ENCODE assay signal across 41 mouse cellular contexts in the genomic region with DNA sequence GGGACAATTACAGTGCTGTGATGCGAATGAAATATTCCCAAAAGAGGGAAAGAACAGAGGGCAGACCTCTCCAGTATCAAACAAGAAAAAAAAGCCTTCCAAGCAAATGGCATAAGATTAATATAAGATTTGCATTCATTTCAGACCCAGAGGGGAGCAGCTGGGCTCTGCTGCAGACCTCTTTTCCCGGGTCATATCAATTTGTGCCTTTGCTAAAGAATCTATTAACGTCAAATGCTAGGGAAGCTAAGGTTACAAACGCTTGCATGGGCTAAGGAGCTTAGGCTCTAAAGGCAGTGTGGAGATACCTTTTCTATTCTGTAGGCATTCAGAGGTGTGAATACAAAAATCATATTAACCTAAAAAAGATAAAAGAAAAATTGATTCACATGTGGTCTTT. TPM values are rescaled to one million over a fixed set of nuclear protein-coding genes. Genes with fewer than 3 reads are reported as not detected.
"Had no signal": no experiment of that assay in that cellular context is flagged by ENCODE, and none has a peak within 500 bp of the region (broad histone marks: within the 10 kb centered on the region; RNA-seq: fewer than 3 reads in every experiment).

No protein-coding gene starts in this region.

- H3K9ac ChIP-seq: forebrain, postnatal 0 days; heart, embryonic 13.5 days; heart, embryonic 15.5 days; hindbrain, embryonic 15.5 days; kidney, embryonic 15.5 days; limb, embryonic 13.5 days; limb, embryonic 15.5 days had no signal

- H3K27me3 ChIP-seq: heart, embryonic 13.5 days; heart, embryonic 15.5 days; hindbrain, embryonic 15.5 days; kidney, embryonic 15.5 days; limb, embryonic 13.5 days; limb, embryonic 15.5 days had no signal

- H3K9me3 ChIP-seq: heart, embryonic 13.5 days; heart, embryonic 15.5 days; hindbrain, embryonic 15.5 days; kidney, embryonic 15.5 days; limb, embryonic 13.5 days; limb, embryonic 15.5 days had no signal

- H3K4me2 ChIP-seq: heart, embryonic 11.5 days; heart, embryonic 13.5 days; heart, embryonic 15.5 days; hindbrain, embryonic 15.5 days; kidney, embryonic 15.5 days; limb, embryonic 13.5 days; limb, embryonic 15.5 days had no signal

- H3K27ac ChIP-seq: heart, adult 2 months; heart, embryonic 13.5 days; heart, embryonic 15.5 days; hindbrain, embryonic 15.5 days; hindbrain, postnatal 0 days; kidney, embryonic 15.5 days; kidney, postnatal 0 days; limb, embryonic 13.5 days; limb, embryonic 15.5 days had no signal

- H3K4me3 ChIP-seq: heart, adult 2 months; heart, embryonic 13.5 days; heart, embryonic 15.5 days; hindbrain, embryonic 15.5 days; kidney, embryonic 15.5 days; limb, embryonic 13.5 days; limb, embryonic 15.5 days had no signal

- H3K36me3 ChIP-seq: heart, embryonic 13.5 days; heart, embryonic 15.5 days; hindbrain, embryonic 15.5 days; kidney, embryonic 15.5 days; limb, embryonic 13.5 days; limb, embryonic 15.5 days had no signal

- DNase-seq: forebrain, postnatal 0 days; gastrocnemius, postnatal 14 days; gastrocnemius, postnatal 36 days; heart, adult 11 months; heart, adult 2 months; heart, postnatal 14 days; heart, postnatal 36 days; kidney, adult 11 months; kidney, adult 2 months; kidney, adult 9 months; kidney, postnatal 14 days; kidney, postnatal 36 days; layer of hippocampus, adult 9-11 months; layer of hippocampus, postnatal 36 days; left cerebral cortex, postnatal 4 days had no signal

- ATAC-seq: forebrain, postnatal 0 days; hindbrain, postnatal 0 days; intestine, embryonic 16.5 days had no signal

- H3K4me1 ChIP-seq: heart, embryonic 13.5 days; heart, embryonic 15.5 days; hindbrain, embryonic 15.5 days; kidney, embryonic 15.5 days; limb, embryonic 13.5 days; limb, embryonic 15.5 days had no signal

RNA-seq across cellular contexts. Expression of a gene that starts 33.8 kb away (rescaled TPM):
- total RNA-seq: hematopoietic stem cell, adult 5-6 weeks; hindbrain, postnatal 0 days; layer of hippocampus, adult 18-20 months; layer of hippocampus, adult 8-10 months; layer of hippocampus, postnatal 36 days; left cerebral cortex, adult 18-20 months; left cerebral cortex, postnatal 25 days; left cerebral cortex, postnatal 4 days had no signal

RNA-seq across cellular contexts. Expression of a gene that starts 38.6 kb away (rescaled TPM):
- total RNA-seq: forebrain, postnatal 0 days; gastrocnemius, adult 18-20 months; gastrocnemius, adult 8-10 months; gastrocnemius, postnatal 14 days; gastrocnemius, postnatal 36 days; heart, adult 2 months; heart, postnatal 14 days; heart, postnatal 36 days; hematopoietic stem cell, adult 5-6 weeks; hindbrain, postnatal 0 days; layer of hippocampus, adult 18-20 months; layer of hippocampus, adult 8-10 months; layer of hippocampus, postnatal 14 days; layer of hippocampus, postnatal 36 days; left cerebral cortex, adult 18-20 months; left cerebral cortex, adult 8-10 months; left cerebral cortex, postnatal 10 days; left cerebral cortex, postnatal 25 days; left cerebral cortex, postnatal 4 days had no signal
- polyA plus RNA-seq: forebrain, postnatal 0 days; gonadal fat pad, adult 2 months; heart, adult 2 months; heart, embryonic 11.5 days; heart, embryonic 13.5 days; heart, embryonic 15.5 days; heart, postnatal 0 days; hindbrain, embryonic 15.5 days; hindbrain, postnatal 0 days; intestine, embryonic 14.5 days; kidney, adult 2 months; kidney, embryonic 15.5 days; large intestine, adult 2 months; limb, embryonic 11.5 days; limb, embryonic 13.5 days; limb, embryonic 15.5 days; liver, adult 2 months had no signal
